Mouse (Mus musculus) myocyte (in vitro differentiated cells): ENCODE measurements around the gene Sec22a. TPM values are rescaled to one million over a fixed set of nuclear protein-coding genes. Genes with fewer than 3 reads are reported as not detected.

Experiments used
- H3K27me3 ChIP-seq: one replicate; pipeline ENCODE4 v1.6.1; 2011; ENCODE audit not compliant: control insufficient read depth, insufficient read depth, insufficient read length
- H3K36me3 ChIP-seq: one replicate; pipeline ENCODE4 v1.6.1; 2011; ENCODE audit not compliant: control insufficient read depth, insufficient read depth
- H3K4me2 ChIP-seq: one replicate; pipeline ENCODE4 v1.6.1; 2011; ENCODE audit warnings: low read depth, control low read depth
- H3K4me3 ChIP-seq: one replicate; pipeline ENCODE4 v1.5.1; 2011; ENCODE audit warnings: mild to moderate bottlenecking, control low read depth, moderate library complexity
- H3K79me2 ChIP-seq: one replicate; pipeline ENCODE4 v1.6.1; 2011; ENCODE audit not compliant: control insufficient read depth, insufficient read depth
- H3ac ChIP-seq: one replicate; pipeline ENCODE4 v1.6.1; 2011; ENCODE audit not compliant: control insufficient read depth, insufficient read length
- CEBPB ChIP-seq: IDR thresholded peaks from 2 replicates; pipeline ENCODE4 v1.6.1; 2011; ENCODE audit warnings: mild to moderate bottlenecking, moderate library complexity; ENCODE audit not compliant: poor library complexity, insufficient read depth, severe bottlenecking
- E2F4 ChIP-seq: IDR thresholded peaks from one replicate; pipeline ENCODE4 v1.6.1; 2011; ENCODE audit warnings: mild to moderate bottlenecking, control low read depth, moderate library complexity; ENCODE audit not compliant: insufficient read depth
- MAX ChIP-seq: IDR thresholded peaks from one replicate; pipeline ENCODE4 v1.6.1; 2011; ENCODE audit warnings: low read depth, mild to moderate bottlenecking, control low read depth
- MYOD1 ChIP-seq, 3 experiments: IDR thresholded peaks; one replicate each; pipeline ENCODE4 v1.6.1; 2011; ENCODE audit warnings: control low read depth in 2 of 3, low read depth in 2 of 3, mild to moderate bottlenecking in 2 of 3, moderate library complexity in 1 of 3; ENCODE audit not compliant: insufficient read length in 2 of 3, control insufficient read depth in 1 of 3
- MYOG ChIP-seq, 3 experiments: IDR thresholded peaks; one replicate each; pipeline ENCODE4 v1.6.1; 2011; ENCODE audit warnings: control low read depth in 2 of 3, low read depth in 2 of 3, mild to moderate bottlenecking in 2 of 3; ENCODE audit not compliant: insufficient read length in 2 of 3, control insufficient read depth in 1 of 3, insufficient read depth in 1 of 3
- POLR2A ChIP-seq: IDR thresholded peaks from one replicate; pipeline ENCODE4 v1.6.1; 2011; ENCODE audit warnings: low read depth, mild to moderate bottlenecking, control low read depth, moderate library complexity; ENCODE audit not compliant: insufficient read length
- POLR2AphosphoS2 ChIP-seq: IDR thresholded peaks from one replicate; pipeline ENCODE4 v1.6.1; 2011; ENCODE audit warnings: low read depth, control low read depth; ENCODE audit not compliant: insufficient read length
- REST ChIP-seq: IDR thresholded peaks from one replicate; pipeline ENCODE4 v1.6.1; 2011; ENCODE audit warnings: mild to moderate bottlenecking, control low read depth, moderate library complexity; ENCODE audit not compliant: insufficient read depth, insufficient read length
- SRF ChIP-seq: IDR thresholded peaks from one replicate; pipeline ENCODE4 v1.6.1; 2011; ENCODE audit warnings: low read depth; ENCODE audit not compliant: control insufficient read depth, insufficient read length
- TCF12 ChIP-seq: IDR thresholded peaks from one replicate; pipeline ENCODE4 v1.6.1; 2011; ENCODE audit warnings: mild to moderate bottlenecking, control low read depth; ENCODE audit not compliant: poor library complexity, insufficient read depth, severe bottlenecking
- TCF3 ChIP-seq: IDR thresholded peaks from one replicate; pipeline ENCODE4 v1.6.1; 2011; ENCODE audit warnings: low read depth, control low read depth; ENCODE audit not compliant: insufficient read length
- USF1 ChIP-seq: IDR thresholded peaks from one replicate; pipeline ENCODE4 v1.6.1; 2011; ENCODE audit warnings: low read depth, mild to moderate bottlenecking, control low read depth, moderate library complexity
- polyA plus RNA-seq: library from polyadenylated mRNA; unstranded; fragments of >200 nt; fragmentation: generic; extraction: Trizol; gene quantifications from one replicate; pipeline ENCODE4 v1.2.1, GENCODE M21; 2012; ENCODE audit warnings: missing spikeins

Gene Sec22a
- 7.7 TPM for polyA plus RNA-seq

- peak within 1 kb of the TSS; percentile 47 for H3K4me3 ChIP-seq
- TF ChIP-seq CEBPB (no peak), MYOG (IDR thresholded peaks at IDR 0.05; ENCODE audit: control insufficient read depth in 1 of 3, insufficient read depth in 1 of 3, insufficient read length in 2 of 3, low read depth in 2 of 3) (no peak), SRF (peak; percentile 15), POLR2AphosphoS2 (peak; percentile 78), POLR2A (peak; percentile 82)
- H3K4me2 ChIP-seq = peak within 1 kb of the TSS; percentile 92
- no peaks in the 10 kb centered on the region for H3K36me3 ChIP-seq
- H3K27me3 ChIP-seq = no peaks in the 10 kb centered on the region
- peak within 1 kb of the TSS; percentile 73 for H3ac ChIP-seq
- no peaks in the 10 kb centered on the region for H3K79me2 ChIP-seq
These were observed at the start of gene Sec22a for GRCm38 (mm10) chr16:35363150-35364062. Gene Sec22a (minus strand): TSS chr16:35363918.

DNA sequence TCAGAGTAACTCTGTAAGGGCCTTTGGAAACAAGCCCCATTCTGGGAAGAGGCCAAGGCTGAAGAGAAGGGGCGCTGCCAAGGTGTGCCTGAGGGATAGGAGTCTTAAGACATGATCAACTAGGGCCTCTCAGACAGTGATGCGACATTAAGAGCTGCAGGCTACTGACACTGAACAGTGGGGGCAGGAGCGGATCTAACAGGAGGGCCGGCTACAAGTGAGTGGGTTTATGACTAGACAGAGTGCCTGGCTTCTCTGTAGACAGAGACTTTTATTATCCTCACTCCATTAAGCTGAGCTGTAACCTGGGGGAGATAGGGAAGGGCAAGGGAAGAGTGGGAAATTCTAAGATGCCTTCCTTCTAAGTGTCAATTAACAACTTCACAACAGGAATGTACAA is 43.0 kb upstream of the Sec22a start:
- TF ChIP-seq E2F4 = no peak
- TF ChIP-seq MAX = no peak
- TF ChIP-seq CEBPB = no peak
- no peak for TF ChIP-seq USF1
- no peak for TF ChIP-seq MYOG (IDR thresholded peaks at IDR 0.05; ENCODE audit: control insufficient read depth in 1 of 3, insufficient read depth in 1 of 3, insufficient read length in 2 of 3, low read depth in 2 of 3)
- no peak for TF ChIP-seq POLR2AphosphoS2
- TF ChIP-seq MYOD1 (IDR thresholded peaks at IDR 0.05; ENCODE audit: control insufficient read depth in 1 of 3, insufficient read length in 2 of 3, low read depth in 2 of 3) = no peak
- TF ChIP-seq TCF12 = no peak
- TF ChIP-seq SRF = no peak
- Histone ChIP-seq H3K4me2 (no peak overlapping the region), H3K36me3 (no peaks in the 10 kb centered on the region), H3ac (no peak overlapping the region), H3K4me3 (no peak overlapping the region), H3K79me2 (no peaks in the 10 kb centered on the region), H3K27me3 (no peaks in the 10 kb centered on the region)

GRCm38 (mm10) chr16:35406166-35406565 is 42.4 kb upstream of the Sec22a start:
- TF ChIP-seq MYOG (IDR thresholded peaks at IDR 0.05; ENCODE audit: control insufficient read depth in 1 of 3, insufficient read depth in 1 of 3, insufficient read length in 2 of 3, low read depth in 2 of 3) (no peak), USF1 (no peak), MYOD1 (IDR thresholded peaks at IDR 0.05; ENCODE audit: control insufficient read depth in 1 of 3, insufficient read length in 2 of 3, low read depth in 2 of 3) (no peak), POLR2AphosphoS2 (no peak), E2F4 (no peak), REST (no peak), TCF12 (no peak), SRF (no peak), CEBPB (no peak), MAX (no peak), POLR2A (no peak), TCF3 (no peak)
- H3K4me3 ChIP-seq = no peak overlapping the region
- no peaks in the 10 kb centered on the region for H3K36me3 ChIP-seq
- H3K79me2 ChIP-seq = no peaks in the 10 kb centered on the region
- H3K4me2 ChIP-seq = no peak overlapping the region
- H3K27me3 ChIP-seq = no peaks in the 10 kb centered on the region
- H3ac ChIP-seq = no peak overlapping the region

- H3K4me3 ChIP-seq = no peak overlapping the region
- no peaks in the 10 kb centered on the region for H3K79me2 ChIP-seq
- no peak overlapping the region for H3ac ChIP-seq
- H3K27me3 ChIP-seq = no peaks in the 10 kb centered on the region
- H3K36me3 ChIP-seq = no peaks in the 10 kb centered on the region
- TF ChIP-seq E2F4 = no peak
- no peak for TF ChIP-seq TCF3
- no peak for TF ChIP-seq REST
- TF ChIP-seq POLR2AphosphoS2 = no peak
- no peak for TF ChIP-seq USF1
- TF ChIP-seq TCF12 = no peak
- TF ChIP-seq SRF = no peak
- TF ChIP-seq CEBPB = no peak
- TF ChIP-seq MYOG (IDR thresholded peaks at IDR 0.05; ENCODE audit: control insufficient read depth in 1 of 3, insufficient read depth in 1 of 3, insufficient read length in 2 of 3, low read depth in 2 of 3) = no peak
- H3K4me2 ChIP-seq = no peak overlapping the region
These were observed 41.8 kb upstream of the Sec22a start for GRCm38 (mm10) chr16:35405348-35406080.
